Mouse (Mus musculus) testis, adult 2 months (tissue): ENCODE data around the gene Bgn.

ENCODE experiments used
- CTCF ChIP-seq: fragments of 200-500 bp; IDR thresholded peaks from 2 replicates; pipeline ENCODE4 v1.5.1; 2012; ENCODE audit warnings: low read depth, mild to moderate bottlenecking, inconsistent platforms, low read length, moderate library complexity; ENCODE audit not compliant: control insufficient read depth, insufficient read depth, insufficient replicate concordance
- POLR2A ChIP-seq: fragments of 200-500 bp; IDR thresholded peaks from 2 replicates; pipeline ENCODE4 v1.6.1; 2012; ENCODE audit warnings: low read depth, mild to moderate bottlenecking, inconsistent platforms, low read length, moderate library complexity; ENCODE audit not compliant: control insufficient read depth

- TF ChIP-seq CTCF (no peak), POLR2A (no peak)
These were observed 7.4 kb downstream of the Bgn start for GRCm38 (mm10) chrX:73490804-73491203.
